Mouse (Mus musculus) stomach, embryonic 16.5 days (tissue): ENCODE results near the gene Luzp2. TPM values are rescaled to one million over a fixed set of nuclear protein-coding genes. Genes with fewer than 3 reads are reported as not detected.

Experiments used
- ATAC-seq: fragments of 200-750 bp; cut with Nextera tagmentation; 2 replicates; pipeline ENCODE4 v1.8.0; 2017; ENCODE audit warnings: moderate number of reproducible peaks, moderate TSS enrichment; ENCODE audit not compliant: insufficient read depth, low FRiP score
- H3K27ac ChIP-seq: fragments of 300-500 bp; sonication (generic); 2 replicates; pipeline ENCODE4 v1.5.1; 2014; ENCODE audit warnings: low read length
- H3K27me3 ChIP-seq: fragments of 300-500 bp; sonication (generic); 2 replicates; pipeline ENCODE4 v1.6.1; 2014; ENCODE audit warnings: low read length, control low read depth, mixed read lengths; ENCODE audit not compliant: control insufficient read depth, insufficient read depth
- H3K36me3 ChIP-seq: fragments of 300-500 bp; sonication (generic); 2 replicates; pipeline ENCODE4 v1.6.1; 2014; ENCODE audit warnings: low read length; ENCODE audit not compliant: control insufficient read depth, insufficient read depth
- H3K4me1 ChIP-seq: fragments of 300-500 bp; sonication (generic); 2 replicates; pipeline ENCODE4 v1.6.1; 2014; ENCODE audit warnings: low read length, control low read depth, mixed read lengths; ENCODE audit not compliant: control insufficient read depth, insufficient read depth
- H3K4me2 ChIP-seq: fragments of 300-500 bp; sonication (generic); 2 replicates; pipeline ENCODE4 v1.6.1; 2014; ENCODE audit warnings: low read depth, low read length, mixed read lengths
- H3K4me3 ChIP-seq: fragments of 300-500 bp; sonication (generic); replicated peaks from 2 replicates; pipeline ENCODE4 v1.5.1; 2014; ENCODE audit warnings: mild to moderate bottlenecking, low read length
- H3K9ac ChIP-seq: fragments of 300-500 bp; sonication (generic); 2 replicates; pipeline ENCODE4 v1.6.1; 2014; ENCODE audit warnings: low read length
- H3K9me3 ChIP-seq: fragments of 300-500 bp; sonication (generic); replicated peaks from 2 replicates; pipeline ENCODE4 v1.6.1; 2016; ENCODE audit warnings: low read length, control low read depth; ENCODE audit not compliant: control insufficient read depth
- WGBS: fragments of 180-500 bp; shearing (Covaris S2); extraction: QIAGEN DNeasy Blood & Tissue Kit; methylation state at CpG from one replicate; pipeline ENCODE4 v1.1.7; 2014; 5-methylcytosine and 5-hydroxymethylcytosine counted together
- polyA plus RNA-seq: library from polyadenylated mRNA; unstranded; fragments of >200 nt; fragmentation: Nextera tagmentation; extraction: Ambion mirVana; gene quantifications from 2 replicates; pipeline ENCODE4 v1.2.1, GENCODE M21; 2015

The Luzp2 gene
- polyA plus RNA-seq, 1 experiment from 2014 or later, result 1.0 TPM

- no peak for ATAC-seq
- Histone ChIP-seq H3K27me3 (no peaks in the 10 kb centered on the region), H3K4me3 (no peak overlapping the region), H3K4me1 (no peaks in the 10 kb centered on the region), H3K27ac (no peak overlapping the region), H3K9ac (no peak overlapping the region), H3K4me2 (no peak overlapping the region), H3K9me3 (no peaks in the 10 kb centered on the region), H3K36me3 (no peaks in the 10 kb centered on the region)
- WGBS, result 77% methylated on average over 2 of the region's 2 CpGs
Observed at GRCm38 (mm10) chr7:55222997-55223396, 387.7 kb downstream of the Luzp2 start.

- ATAC-seq, result no peak
- Histone ChIP-seq H3K9ac (no peak overlapping the region), H3K36me3 (no peaks in the 10 kb centered on the region), H3K4me1 (no peaks in the 10 kb centered on the region), H3K4me2 (no peak overlapping the region), H3K27ac (no peak overlapping the region), H3K9me3 (no peaks in the 10 kb centered on the region), H3K27me3 (no peaks in the 10 kb centered on the region), H3K4me3 (no peak overlapping the region)
Observed at GRCm38 (mm10) chr7:55229407-55229806, 394.1 kb downstream of the Luzp2 start.
